ENCODE assay signal across 12 mouse cellular contexts in genomic region chr2:18038895-18039371, GRCm38 (mm10). TPM values are rescaled to one million over a fixed set of nuclear protein-coding genes. Genes with fewer than 3 reads are reported as not detected.
DNase-seq lines count a peak whose midpoint lies in the region; ATAC-seq lines count a peak whose summit lies in the region.
"Had no signal": no experiment of that assay in that cellular context is flagged by ENCODE, and none has a peak within 500 bp of the region (broad histone marks: within the 10 kb centered on the region; RNA-seq: fewer than 3 reads in every experiment).

No protein-coding gene starts in this region.

- ATAC-seq in heart, embryonic 14.5 days (ENCODE audit: insufficient number of reproducible peaks, insufficient read depth, low FRiP score, low read depth): no peak
- ATAC-seq in hindbrain, embryonic 12.5 days (ENCODE audit: low FRiP score): no peak
- ATAC-seq in midbrain, embryonic 16.5 days: no peak
- ATAC-seq: CD4-positive, CD25-positive, alpha-beta regulatory T cell, adult 4 months had no signal

- no peaks in the 10 kb centered on the region for H3K36me3 ChIP-seq in heart, embryonic 14.5 days (ENCODE audit: control insufficient read depth, insufficient read depth, low read length)
- peaks cover 7% of the 10 kb centered on the region; the same call in 1 of the 2 replicates for H3K36me3 ChIP-seq in embryonic facial prominence, embryonic 10.5 days (replicated peaks)
- no peaks in the 10 kb centered on the region for H3K36me3 ChIP-seq in hindbrain, embryonic 12.5 days
- no peaks in the 10 kb centered on the region for H3K36me3 ChIP-seq in midbrain, embryonic 16.5 days (ENCODE audit: control insufficient read depth, insufficient read depth, low read length)

- H3K4me3 ChIP-seq in heart, embryonic 14.5 days (ENCODE audit: control insufficient read depth in 1 of 2, insufficient read depth in 1 of 2, low read depth in 1 of 2, low read length in 2 of 2): no peak overlapping the region
- H3K4me3 ChIP-seq in embryonic facial prominence, embryonic 10.5 days: peak overlapping the region; percentile 98
- H3K4me3 ChIP-seq in hindbrain, embryonic 12.5 days: peak overlapping the region; percentile 37
- no peak overlapping the region; the same call in 1 of the 2 replicates for H3K4me3 ChIP-seq in midbrain, embryonic 16.5 days (ENCODE audit: low read depth, low read length)

- H3K27me3 ChIP-seq in heart, embryonic 14.5 days (ENCODE audit: control insufficient read depth, insufficient read depth, low read length): no peaks in the 10 kb centered on the region
- H3K27me3 ChIP-seq in embryonic facial prominence, embryonic 10.5 days (replicated peaks; ENCODE audit: low read depth, poor library complexity, severe bottlenecking): no peaks in the 10 kb centered on the region
- H3K27me3 ChIP-seq in hindbrain, embryonic 12.5 days: no peaks in the 10 kb centered on the region
- H3K27me3 ChIP-seq in midbrain, embryonic 16.5 days (ENCODE audit: control insufficient read depth, insufficient read depth, low read depth, low read length): no peaks in the 10 kb centered on the region

- intact Hi-C loops in heart, postnatal 36 days (cut with DNase I): loop anchor here (10.0 kb wide), 1 partner anchor 584 kb away; no protein-coding TSS in a partner anchor

- H3K27ac ChIP-seq in heart, embryonic 14.5 days (replicated peaks in 1 of 2; ENCODE audit: control insufficient read depth in 1 of 2, insufficient read depth in 1 of 2, low read depth in 2 of 2, low read length in 2 of 2): 0 out of 4 replicates have a peak overlapping the region, but pooled peaks of 1 of the 2 experiments have one; percentile 10
- peak overlapping the region; percentile 99 for H3K27ac ChIP-seq in embryonic facial prominence, embryonic 10.5 days (replicated peaks)
- peak overlapping the region; percentile 96 for H3K27ac ChIP-seq in hindbrain, embryonic 12.5 days
- peak overlapping the region; percentile 52 for H3K27ac ChIP-seq in midbrain, embryonic 16.5 days (ENCODE audit: low read length)

- H3K4me2 ChIP-seq in heart, embryonic 14.5 days (ENCODE audit: low read length): peak overlapping the region; percentile 64
- H3K4me2 ChIP-seq in hindbrain, embryonic 12.5 days (replicated peaks): peak overlapping the region; percentile 82
- H3K4me2 ChIP-seq in midbrain, embryonic 16.5 days (ENCODE audit: low read length): peak overlapping the region; percentile 78

- peak overlapping the region; percentile 80 for H3K9ac ChIP-seq in heart, embryonic 14.5 days (ENCODE audit: low read length)
- peak overlapping the region; percentile 89 for H3K9ac ChIP-seq in hindbrain, embryonic 12.5 days
- H3K9ac ChIP-seq in midbrain, embryonic 16.5 days (ENCODE audit: low read depth, low read length): peak overlapping the region; percentile 54; the same call in 1 of the 2 replicates

- WGBS in heart, embryonic 14.5 days: 62% methylated on average over 10 of the region's 10 CpGs
- WGBS in embryonic facial prominence, embryonic 10.5 days: 11% methylated on average over 10 of the region's 10 CpGs
- WGBS in hindbrain, embryonic 12.5 days: 15% methylated on average over 10 of the region's 10 CpGs
- 30% methylated on average over 10 of the region's 10 CpGs for WGBS in midbrain, embryonic 16.5 days

- H3K4me1 ChIP-seq in heart, embryonic 14.5 days (ENCODE audit: control insufficient read depth in 2 of 2, insufficient read depth in 2 of 2, low read length in 2 of 2): peaks cover 32 to 54% of the 10 kb centered on the region in 2 experiments
- peaks cover 95% of the 10 kb centered on the region for H3K4me1 ChIP-seq in embryonic facial prominence, embryonic 10.5 days
- H3K4me1 ChIP-seq in hindbrain, embryonic 12.5 days: peaks cover 69% of the 10 kb centered on the region
- peaks cover 50% of the 10 kb centered on the region for H3K4me1 ChIP-seq in midbrain, embryonic 16.5 days (ENCODE audit: control insufficient read depth, insufficient read depth, low read length)

- no peaks in the 10 kb centered on the region for H3K9me3 ChIP-seq in heart, embryonic 14.5 days (ENCODE audit: control insufficient read depth, low read length)
- no peaks in the 10 kb centered on the region for H3K9me3 ChIP-seq in embryonic facial prominence, embryonic 10.5 days
- no peaks in the 10 kb centered on the region for H3K9me3 ChIP-seq in hindbrain, embryonic 12.5 days (replicated peaks)
- no peaks in the 10 kb centered on the region for H3K9me3 ChIP-seq in midbrain, embryonic 16.5 days (replicated peaks; ENCODE audit: control insufficient read depth, low read length, poor library complexity, severe bottlenecking)

- no peak for DNase-seq in heart, postnatal 36 days
- DNase-seq in embryonic facial prominence, embryonic 10.5 days (ENCODE audit: low spot score): peak; percentile 61
- DNase-seq in gastrocnemius, adult 8-10 months (ENCODE audit: low spot score in 2 of 2): no peak
- DNase-seq in spleen, adult 18-20 months: no peak
- DNase-seq in thymus, postnatal 10 days (ENCODE audit: low spot score in 2 of 2): no peak

RNA-seq across cellular contexts. Expression of gene A930004D18Rik, which starts 1.4 kb away (rescaled TPM):
- 5.8 and 8.9 TPM in 2 replicates for polyA plus RNA-seq in heart, embryonic 14.5 days (2014; fragmentation: Nextera tagmentation; extraction: Ambion mirVana)
- total RNA-seq in heart, postnatal 36 days (2021): 1 to 10 TPM; 4.6 to 6.2 TPM
- 12.7 and 17.7 TPM in 2 replicates for polyA plus RNA-seq in embryonic facial prominence, embryonic 10.5 days (2016; fragmentation: Nextera tagmentation; extraction: Ambion mirVana)
- polyA plus RNA-seq in hindbrain, embryonic 12.5 days (2016; fragmentation: Nextera tagmentation; extraction: Ambion mirVana): 18.0 and 18.6 TPM in 2 replicates
- 7.5 and 10.8 TPM in 2 replicates for polyA plus RNA-seq in midbrain, embryonic 16.5 days (2015; fragmentation: Nextera tagmentation; extraction: Ambion mirVana)
- under 1 TPM in 2 of 4 experiments, not detected in 2; 0.17 to 0.38 TPM for total RNA-seq in gastrocnemius, adult 8-10 months (2022)

RNA-seq across cellular contexts. Expression of gene Skida1, which starts 9.9 kb away (rescaled TPM):
- polyA plus RNA-seq in heart, embryonic 14.5 days (2014; fragmentation: Nextera tagmentation; extraction: Ambion mirVana): 4.7 and 6.4 TPM in 2 replicates
- 1 to 10 TPM; 2.8 to 5.1 TPM for total RNA-seq in heart, postnatal 36 days (2021)
- 15.5 and 16.6 TPM in 2 replicates for polyA plus RNA-seq in embryonic facial prominence, embryonic 10.5 days (2016; fragmentation: Nextera tagmentation; extraction: Ambion mirVana)
- 17.7 and 19.4 TPM in 2 replicates for polyA plus RNA-seq in hindbrain, embryonic 12.5 days (2016; fragmentation: Nextera tagmentation; extraction: Ambion mirVana)
- 5.0 and 7.4 TPM in 2 replicates for polyA plus RNA-seq in midbrain, embryonic 16.5 days (2015; fragmentation: Nextera tagmentation; extraction: Ambion mirVana)
- total RNA-seq in gastrocnemius, adult 8-10 months (2022): under 1 TPM; 0.07 to 0.34 (median 0.13) TPM
- total RNA-seq: common myeloid progenitor, adult 5-6 weeks had no signal

RNA-seq across cellular contexts. Expression of gene Mllt10, which starts 16.1 kb away (rescaled TPM):
- polyA plus RNA-seq in heart, embryonic 14.5 days (2014; fragmentation: Nextera tagmentation; extraction: Ambion mirVana): 24.4 and 27.1 TPM in 2 replicates
- 10 to 100 TPM; 32.6 to 34.2 TPM for total RNA-seq in heart, postnatal 36 days (2021)
- 64.4 and 65.5 TPM in 2 replicates for polyA plus RNA-seq in embryonic facial prominence, embryonic 10.5 days (2016; fragmentation: Nextera tagmentation; extraction: Ambion mirVana)
- polyA plus RNA-seq in hindbrain, embryonic 12.5 days (2016; fragmentation: Nextera tagmentation; extraction: Ambion mirVana): 65.1 and 70.8 TPM in 2 replicates
- polyA plus RNA-seq in midbrain, embryonic 16.5 days (2015; fragmentation: Nextera tagmentation; extraction: Ambion mirVana): 43.7 and 45.8 TPM in 2 replicates
- 10 to 100 TPM; 17.3 to 22.4 (median 20.5) TPM for total RNA-seq in gastrocnemius, adult 8-10 months (2022)

RNA-seq across cellular contexts. Expression of gene H2al2a, which starts 42.2 kb away (rescaled TPM):
- polyA plus RNA-seq in heart, embryonic 14.5 days (2014; fragmentation: Nextera tagmentation; extraction: Ambion mirVana): not detected in 2 replicates
- not detected for total RNA-seq in heart, postnatal 36 days (2021)
- polyA plus RNA-seq in embryonic facial prominence, embryonic 10.5 days (2016; fragmentation: Nextera tagmentation; extraction: Ambion mirVana): not detected in 2 replicates
- polyA plus RNA-seq in hindbrain, embryonic 12.5 days (2016; fragmentation: Nextera tagmentation; extraction: Ambion mirVana): not detected in 2 replicates
- not detected in 2 replicates for polyA plus RNA-seq in midbrain, embryonic 16.5 days (2015; fragmentation: Nextera tagmentation; extraction: Ambion mirVana)
- total RNA-seq in gastrocnemius, adult 8-10 months (2022): not detected
- total RNA-seq: common myeloid progenitor, adult 5-6 weeks; liver, adult 2 months had no signal
- polyA plus RNA-seq: CD4-positive, CD25-positive, alpha-beta regulatory T cell, adult 4 months; liver, adult 2 months; spleen, adult 2 months had no signal

Comparison
In these comparisons a context has a peak if more than half of its experiments do, and no peak if none do; other contexts are left out.
1. H3K4me3 ChIP-seq: peak in embryonic facial prominence, embryonic 10.5 days (single experiment) and hindbrain, embryonic 12.5 days (single experiment); none in heart, embryonic 14.5 days (0 of 2) and midbrain, embryonic 16.5 days (single experiment).
2. Peak in every context shown above with its lines, with median percentiles within 50 percentile points of each other: H3K4me2 ChIP-seq and H3K9ac ChIP-seq.